Mouse (Mus musculus) hindbrain, embryonic 10.5 days (tissue): Measurements from ENCODE around the gene Epha10. TPM values are rescaled to one million over a fixed set of nuclear protein-coding genes. Genes with fewer than 3 reads are reported as not detected.

Experiments used
- DNase-seq: peaks from one replicate; pipeline ENCODE4 v3.0.0-alpha.2; 2017; ENCODE audit warnings: low spot score
- H3K27ac ChIP-seq: fragments of 300-500 bp; sonication (generic); 2 replicates; pipeline ENCODE4 v1.5.1; 2016; ENCODE audit warnings: mild to moderate bottlenecking, moderate library complexity
- H3K27me3 ChIP-seq: fragments of 300-500 bp; sonication (generic); 2 replicates; pipeline ENCODE4 v1.6.1; 2016; ENCODE audit warnings: mild to moderate bottlenecking; ENCODE audit not compliant: poor library complexity, insufficient read depth, severe bottlenecking
- H3K36me3 ChIP-seq: fragments of 300-500 bp; sonication (generic); 2 replicates; pipeline ENCODE4 v1.6.1; 2016; ENCODE audit warnings: mild to moderate bottlenecking, moderate library complexity
- H3K4me1 ChIP-seq: fragments of 300-500 bp; sonication (generic); replicated peaks from 2 replicates; pipeline ENCODE4 v1.6.1; 2016; ENCODE audit warnings: mild to moderate bottlenecking
- H3K4me3 ChIP-seq: fragments of 300-500 bp; sonication (generic); 2 replicates; pipeline ENCODE4 v1.5.1; 2016; ENCODE audit warnings: mild to moderate bottlenecking, moderate library complexity
- H3K9me3 ChIP-seq: fragments of 300-500 bp; sonication (generic); 2 replicates; pipeline ENCODE4 v1.6.1; 2016; ENCODE audit warnings: mild to moderate bottlenecking, moderate library complexity
- WGBS: fragments of 180-500 bp; shearing (Covaris S2); methylation state at CpG from one replicate; pipeline ENCODE4 v1.1.7; 2016; 5-methylcytosine and 5-hydroxymethylcytosine counted together
- polyA plus RNA-seq: library from polyadenylated mRNA; unstranded; fragments of >200 nt; fragmentation: Nextera tagmentation; extraction: Ambion mirVana; gene quantifications from 2 replicates; pipeline ENCODE4 v1.2.1, GENCODE M21; 2016

The Epha10 gene
- polyA plus RNA-seq = 3.8 and 7.6 TPM in 2 replicates

GRCm38 (mm10) chr4:124880599-124880998 is at the start of gene Epha10:
Gene Epha10, plus strand, starts transcription at chr4:124880899.
- no peaks in the 10 kb centered on the region for H3K36me3 ChIP-seq
- DNase-seq = peak; percentile 19
- peak within 1 kb of the TSS; percentile 76 for H3K27ac ChIP-seq
- peaks cover 43% of the 10 kb centered on the region for H3K4me1 ChIP-seq
- WGBS = 6% methylated on average over 11 of the region's 11 CpGs
- H3K27me3 ChIP-seq = peaks cover 68% of the 10 kb centered on the region
- peaks cover 8% of the 10 kb centered on the region; the same call in 1 of the 2 replicates for H3K9me3 ChIP-seq
- H3K4me3 ChIP-seq = peak within 1 kb of the TSS; percentile 51

- Histone ChIP-seq H3K36me3 (peaks cover 84% of the 10 kb centered on the region), H3K27ac (no peak overlapping the region), H3K9me3 (no peaks in the 10 kb centered on the region), H3K27me3 (no peaks in the 10 kb centered on the region), H3K4me3 (no peak overlapping the region), H3K4me1 (no peaks in the 10 kb centered on the region)
- no peak for DNase-seq
- 97% methylated on average over 10 of the region's 10 CpGs for WGBS
These were observed 47.9 kb upstream of the Epha10 start for GRCm38 (mm10) chr4:124832796-124833195.

GRCm38 (mm10) chr4:124838035-124838700 is 42.5 kb upstream of the Epha10 start:
- WGBS = 91% methylated on average over 14 of the region's 14 CpGs
- no peak for DNase-seq
- H3K36me3 ChIP-seq = peaks cover 90% of the 10 kb centered on the region

GRCm38 (mm10) chr4:124840998-124841397 is 39.7 kb upstream of the Epha10 start:
- H3K36me3 ChIP-seq = peaks cover 94% of the 10 kb centered on the region
- peaks cover 5% of the 10 kb centered on the region; the same call in 1 of the 2 replicates for H3K4me1 ChIP-seq
- no peak for DNase-seq
- H3K27me3 ChIP-seq = no peaks in the 10 kb centered on the region
- WGBS = 95% methylated on average over 1 of the region's 1 CpGs
- no peak overlapping the region for H3K27ac ChIP-seq
- peaks cover 6% of the 10 kb centered on the region; the same call in 1 of the 2 replicates for H3K9me3 ChIP-seq
- no peak overlapping the region for H3K4me3 ChIP-seq

More at GRCm38 (mm10) chr4:124838035-124838700, 42.5 kb upstream of the Epha10 start:
- Histone ChIP-seq H3K9me3 (peaks cover 6% of the 10 kb centered on the region; the same call in 1 of the 2 replicates), H3K4me3 (no peak overlapping the region), H3K27ac (no peak overlapping the region), H3K27me3 (no peaks in the 10 kb centered on the region), H3K4me1 (no peaks in the 10 kb centered on the region)

GRCm38 (mm10) chr4:124843493-124843892 is 37.2 kb upstream of the Epha10 start:
- DNase-seq = peak; percentile 45
- peaks cover 80% of the 10 kb centered on the region for H3K36me3 ChIP-seq
- H3K27me3 ChIP-seq = no peaks in the 10 kb centered on the region
- H3K9me3 ChIP-seq = peaks cover 6% of the 10 kb centered on the region; the same call in 1 of the 2 replicates
- no peak overlapping the region for H3K4me3 ChIP-seq
- H3K4me1 ChIP-seq = peaks cover 9% of the 10 kb centered on the region
- WGBS = 55% methylated on average over 11 of the region's 11 CpGs
- no peak overlapping the region for H3K27ac ChIP-seq

- Histone ChIP-seq H3K27me3 (no peaks in the 10 kb centered on the region), H3K4me3 (no peak overlapping the region; the same call in 1 of the 2 replicates), H3K4me1 (peaks cover 30% of the 10 kb centered on the region), H3K9me3 (no peaks in the 10 kb centered on the region), H3K36me3 (peaks cover 39% of the 10 kb centered on the region), H3K27ac (no peak overlapping the region)
- DNase-seq = peak; percentile 87
- 10% methylated on average over 8 of the region's 8 CpGs for WGBS
These were observed 33.1 kb upstream of the Epha10 start for GRCm38 (mm10) chr4:124847573-124847972.

GRCm38 (mm10) chr4:124849631-124850260 is 31.0 kb upstream of the Epha10 start:
- Histone ChIP-seq H3K27me3 (no peaks in the 10 kb centered on the region), H3K4me1 (peaks cover 24% of the 10 kb centered on the region), H3K27ac (peak overlapping the region; percentile 97), H3K9me3 (no peaks in the 10 kb centered on the region), H3K4me3 (peak overlapping the region; percentile 99), H3K36me3 (peaks cover 42% of the 10 kb centered on the region)
- DNase-seq = no peak
- 3% methylated on average over 24 of the region's 24 CpGs for WGBS

- Histone ChIP-seq H3K27ac (peak within 1 kb of the TSS; percentile 97), H3K4me1 (peaks cover 24% of the 10 kb centered on the region), H3K36me3 (peaks cover 42% of the 10 kb centered on the region), H3K27me3 (no peaks in the 10 kb centered on the region), H3K4me3 (peak within 1 kb of the TSS; percentile 99), H3K9me3 (no peaks in the 10 kb centered on the region)
- WGBS = under 1% methylated on average over 90 of the region's 90 CpGs
- peak; percentile 94 for DNase-seq
These were observed 30.3 kb upstream of the Epha10 start, which contains the start of gene Yrdc for GRCm38 (mm10) chr4:124850261-124850913. Gene Yrdc, plus strand, starts transcription at chr4:124850679.

GRCm38 (mm10) chr4:124850933-124851658 is 29.6 kb upstream of the Epha10 start, which contains the start of gene 1110065P20Rik:
Gene 1110065P20Rik, minus strand, starts transcription at chr4:124851196.
- under 1% methylated on average over 75 of the region's 75 CpGs for WGBS
- Histone ChIP-seq H3K27ac (peak within 1 kb of the TSS; percentile 97), H3K36me3 (peaks cover 44% of the 10 kb centered on the region)

GRCm38 (mm10) chr4:124856294-124856693 is 24.4 kb upstream of the Epha10 start:
- DNase-seq = no peak
- Histone ChIP-seq H3K4me3 (no peak overlapping the region), H3K27me3 (peaks cover 9% of the 10 kb centered on the region), H3K9me3 (no peaks in the 10 kb centered on the region), H3K27ac (no peak overlapping the region), H3K4me1 (peaks cover 26% of the 10 kb centered on the region), H3K36me3 (peaks cover 66% of the 10 kb centered on the region)
- 93% methylated on average over 8 of the region's 8 CpGs for whole genome bisulfite sequencing

More at GRCm38 (mm10) chr4:124850933-124851658, 29.6 kb upstream of the Epha10 start, which contains the start of gene 1110065P20Rik:
- Histone ChIP-seq H3K9me3 (no peaks in the 10 kb centered on the region), H3K27me3 (no peaks in the 10 kb centered on the region), H3K4me1 (peaks cover 24% of the 10 kb centered on the region), H3K4me3 (peak within 1 kb of the TSS; percentile 99)
- peak; percentile 42 for DNase-seq

GRCm38 (mm10) chr4:124858370-124858769 is 22.3 kb upstream of the Epha10 start:
- 80% methylated on average over 5 of the region's 5 CpGs for WGBS
- DNase-seq = no peak
- peaks cover 30% of the 10 kb centered on the region for H3K4me1 ChIP-seq
- no peak overlapping the region for H3K27ac ChIP-seq
- H3K27me3 ChIP-seq = peaks cover 29% of the 10 kb centered on the region
- no peaks in the 10 kb centered on the region for H3K9me3 ChIP-seq
- peaks cover 59% of the 10 kb centered on the region for H3K36me3 ChIP-seq
- no peak overlapping the region for H3K4me3 ChIP-seq

GRCm38 (mm10) chr4:124860446-124860845 is 20.3 kb upstream of the Epha10 start:
- Histone ChIP-seq H3K27ac (no peak overlapping the region), H3K4me3 (peak overlapping the region; percentile 74; the same call in 1 of the 2 replicates), H3K9me3 (no peaks in the 10 kb centered on the region), H3K27me3 (peaks cover 34% of the 10 kb centered on the region), H3K36me3 (peaks cover 38% of the 10 kb centered on the region), H3K4me1 (peaks cover 30% of the 10 kb centered on the region)
- WGBS = 21% methylated on average over 7 of the region's 7 CpGs
- peak; percentile 80 for DNase-seq
